Mouse (Mus musculus) ovary, adult 2 months (tissue): ENCODE results near the gene Clasp2. TPM values are rescaled to one million over a fixed set of nuclear protein-coding genes. Genes with fewer than 3 reads are reported as not detected.

ENCODE experiments used
- polyA plus RNA-seq: library from polyadenylated mRNA; depleted of rRNA; stranded (reverse); fragments of >200 nt; gene quantifications from 2 replicates; pipeline ENCODE4 v1.2.3, GENCODE M21; 2012; rRNA removed

The Clasp2 gene
- 16.6 and 17.4 TPM in 2 replicates for polyA plus RNA-seq

GRCm38 (mm10) chr9:113741108-113741636 is at the start of gene Clasp2:
Gene Clasp2 (plus strand): TSS chr9:113741473.

GRCm38 (mm10) chr9:113707481-113708360 is 33.6 kb upstream of the Clasp2 start, which contains the start of gene Pdcd6ip:
Gene Pdcd6ip (minus strand): TSS chr9:113708259.

GRCm38 (mm10) chr9:113930534-113931374 is 189.5 kb downstream of the Clasp2 start, which contains the start of gene Ubp1:
Gene Ubp1 (plus strand): TSS chr9:113930934.

Other genes with a start within 250 kb of the Clasp2 start
- gene Pdcd6ip, start 33.2 kb upstream of the Clasp2 start, polyA plus RNA-seq: 114 and 120 TPM in 2 replicates
- 51.9 and 53.3 TPM in 2 replicates for gene Ubp1, start 189.5 kb downstream of the Clasp2 start, polyA plus RNA-seq